Mouse (Mus musculus) G1E (cell line): ENCODE measurements around the gene Socs3. TPM values are rescaled to one million over a fixed set of nuclear protein-coding genes. Genes with fewer than 3 reads are reported as not detected.

ENCODE experiments used
- ATAC-seq: 2 replicates; pipeline ENCODE4 v1.8.0; 2016; ENCODE audit warnings: mild to moderate bottlenecking; ENCODE audit not compliant: insufficient number of reproducible peaks, poor library complexity, low FRiP score, severe bottlenecking; ENCODE audit errors: extremely low read depth
- DNase-seq: peaks from one replicate; pipeline ENCODE4 v3.0.0; 2012; ENCODE audit warnings: low spot score
- H3K27me3 ChIP-seq: 2 replicates; pipeline ENCODE4 v1.6.1; 2012; ENCODE audit warnings: mild to moderate bottlenecking, low read length, inconsistent platforms; ENCODE audit not compliant: insufficient read depth
- H3K36me3 ChIP-seq: replicated peaks from 2 replicates; pipeline ENCODE3; 2012; ENCODE audit warnings: mild to moderate bottlenecking, inconsistent platforms
- H3K4me1 ChIP-seq: 2 replicates; pipeline ENCODE4 v1.6.1; 2012; ENCODE audit warnings: low read depth, low read length, inconsistent platforms, mixed read lengths; ENCODE audit not compliant: insufficient read depth
- H3K4me3 ChIP-seq: 2 replicates; pipeline ENCODE4 v1.5.1; 2012; ENCODE audit warnings: low read depth, mild to moderate bottlenecking, inconsistent platforms, low read length, moderate library complexity, mixed read lengths
- H3K9me3 ChIP-seq: replicated peaks from 2 replicates; pipeline ENCODE4 v1.6.1; 2012; ENCODE audit warnings: inconsistent platforms
- CTCF ChIP-seq: IDR thresholded peaks from 2 replicates; pipeline ENCODE4 v1.5.1; 2012; ENCODE audit warnings: low read depth, low read length, inconsistent platforms, mixed read lengths
- GATA1 ChIP-seq: IDR thresholded peaks from 2 replicates; pipeline ENCODE4 v1.6.1; 2012; ENCODE audit warnings: borderline replicate concordance, low read length, inconsistent platforms, mixed read lengths
- GATA2 ChIP-seq: IDR thresholded peaks from 2 replicates; pipeline ENCODE4 v1.6.1; 2012; ENCODE audit warnings: low read depth, low read length, inconsistent platforms, borderline replicate concordance
- POLR2AphosphoS5 ChIP-seq: IDR thresholded peaks from 2 replicates; pipeline ENCODE4 v1.6.1; 2012; ENCODE audit warnings: low read depth, low read length, inconsistent platforms; ENCODE audit not compliant: insufficient replicate concordance
- TAL1 ChIP-seq: conservative IDR thresholded peaks from 2 replicates; pipeline ENCODE4 v1.6.1; 2012; ENCODE audit warnings: low read depth, low read length, inconsistent platforms, mixed read lengths
- polyA plus RNA-seq: library from polyadenylated mRNA; stranded (reverse); fragments of >175 nt; gene quantifications from 2 replicates; pipeline ENCODE4 v1.2.3, GENCODE M21; 2012
- total RNA-seq, 2 experiments: library from RNA; stranded (forward) in 1 of 2; stranded (reverse) in 1 of 2; fragments of 200-1000 nt in 1 of 2; fragments of >200 nt in 1 of 2; fragmentation: Nextera tagmentation in 1 of 2; gene quantifications; 2 replicates each; pipeline ENCODE4 v1.2.3; 2014 to 2017

The Socs3 gene
- total and polyA plus RNA-seq, 3 experiments, result 2.9 to 3.8 TPM; not detected in 1

GRCm38 (mm10) chr11:117963872-117964271 is 6.0 kb downstream of the Socs3 start:
- peaks cover 9% of the 10 kb centered on the region for H3K9me3 ChIP-seq
- peak overlapping the region; percentile 73 for H3K4me3 ChIP-seq
- TF ChIP-seq TAL1 (no peak), GATA1 (no peak), GATA2 (no peak), CTCF (no peak), POLR2AphosphoS5 (no peak)
- DNase-seq (no peak), ATAC-seq (no peak)
- H3K27me3 ChIP-seq, result peaks cover 59% of the 10 kb centered on the region
- peaks cover 57% of the 10 kb centered on the region for H3K4me1 ChIP-seq
- peaks cover 26% of the 10 kb centered on the region for H3K36me3 ChIP-seq

GRCm38 (mm10) chr11:117963091-117963793 is 6.6 kb downstream of the Socs3 start:
- ATAC-seq (peak; percentile 88), DNase-seq (peak; percentile 87)
- H3K27me3 ChIP-seq, result peaks cover 62% of the 10 kb centered on the region
- H3K4me3 ChIP-seq, result peak overlapping the region; percentile 73
- H3K4me1 ChIP-seq, result peaks cover 51% of the 10 kb centered on the region
- peaks cover 8% of the 10 kb centered on the region for H3K9me3 ChIP-seq
- peaks cover 26% of the 10 kb centered on the region for H3K36me3 ChIP-seq
- no peak for TF ChIP-seq TAL1
- no peak for TF ChIP-seq GATA2
- TF ChIP-seq POLR2AphosphoS5, result no peak
- no peak for TF ChIP-seq CTCF
- TF ChIP-seq GATA1, result no peak

- no peak for ATAC-seq
- no peak for DNase-seq
- H3K4me1 ChIP-seq, result peaks cover 44% of the 10 kb centered on the region
- peaks cover under 1% of the 10 kb centered on the region for H3K9me3 ChIP-seq
- TF ChIP-seq GATA1, result no peak
- no peak for TF ChIP-seq POLR2AphosphoS5
- no peak for TF ChIP-seq CTCF
- TF ChIP-seq TAL1, result no peak
- no peak for TF ChIP-seq GATA2
- no peak overlapping the region for H3K4me3 ChIP-seq
- peaks cover 19% of the 10 kb centered on the region for H3K36me3 ChIP-seq
- peaks cover 59% of the 10 kb centered on the region for H3K27me3 ChIP-seq
Measured at GRCm38 (mm10) chr11:117962228-117963067, 7.4 kb downstream of the Socs3 start.

GRCm38 (mm10) chr11:117960601-117961000 is 9.2 kb downstream of the Socs3 start:
- H3K4me3 ChIP-seq, result no peak overlapping the region
- ATAC-seq (no peak), DNase-seq (no peak)
- peaks cover 29% of the 10 kb centered on the region for H3K4me1 ChIP-seq
- H3K9me3 ChIP-seq, result no peaks in the 10 kb centered on the region
- H3K36me3 ChIP-seq, result peaks cover 5% of the 10 kb centered on the region
- H3K27me3 ChIP-seq, result peaks cover 57% of the 10 kb centered on the region
- TF ChIP-seq TAL1, result no peak
- no peak for TF ChIP-seq GATA2

GRCm38 (mm10) chr11:117959741-117960381 is 10.0 kb downstream of the Socs3 start:
- DNase-seq, result no peak
- ATAC-seq, result no peak
- TF ChIP-seq GATA2 (no peak), CTCF (no peak), POLR2AphosphoS5 (no peak), GATA1 (no peak), TAL1 (no peak)

GRCm38 (mm10) chr11:117959166-117959565 is 10.7 kb downstream of the Socs3 start:
- ATAC-seq (no peak), DNase-seq (no peak)
- H3K4me1 ChIP-seq, result peaks cover 16% of the 10 kb centered on the region
- H3K27me3 ChIP-seq, result peaks cover 59% of the 10 kb centered on the region
- no peak overlapping the region for H3K4me3 ChIP-seq
- TF ChIP-seq TAL1, result no peak
- TF ChIP-seq GATA2, result no peak
- TF ChIP-seq POLR2AphosphoS5, result no peak
- TF ChIP-seq GATA1, result no peak
- no peak for TF ChIP-seq CTCF
- H3K9me3 ChIP-seq, result no peaks in the 10 kb centered on the region
- H3K36me3 ChIP-seq, result no peaks in the 10 kb centered on the region

More at GRCm38 (mm10) chr11:117959741-117960381, 10.0 kb downstream of the Socs3 start:
- Histone ChIP-seq H3K36me3 (no peaks in the 10 kb centered on the region), H3K27me3 (peaks cover 56% of the 10 kb centered on the region), H3K4me1 (peaks cover 22% of the 10 kb centered on the region), H3K4me3 (no peak overlapping the region), H3K9me3 (no peaks in the 10 kb centered on the region)
